In the genomic region with DNA sequence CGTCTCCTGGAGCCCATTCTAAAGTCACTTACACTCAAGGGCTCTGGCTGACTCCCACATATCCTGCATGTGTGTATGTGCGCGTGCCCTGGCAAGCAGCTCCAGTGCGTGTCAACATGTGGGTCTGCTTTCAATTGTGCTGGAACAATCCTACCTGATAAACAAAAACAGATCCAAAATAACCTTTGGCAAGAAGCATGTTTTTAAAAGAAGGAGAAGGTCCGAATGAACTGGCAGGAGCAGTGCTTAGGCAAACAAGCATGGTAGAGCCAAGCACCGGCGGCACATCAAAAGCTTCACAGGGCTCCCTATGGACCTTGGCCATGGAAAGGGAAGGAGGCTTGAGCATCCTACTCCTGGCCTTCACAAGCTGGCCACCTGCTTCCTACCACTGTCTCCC, we compare ENCODE assay signal across 22 mouse cellular contexts.
DNase-seq lines count a peak whose midpoint lies in the region; ATAC-seq lines count a peak whose summit lies in the region.
"Had no signal": no experiment of that assay in that cellular context is flagged by ENCODE, and none has a peak within 500 bp of the region (broad histone marks: within the 10 kb centered on the region; RNA-seq: fewer than 3 reads in every experiment).

No protein-coding gene starts in this region.

- no peak overlapping the region for H3K4me2 ChIP-seq in heart, embryonic 11.5 days
- no peak overlapping the region for H3K4me2 ChIP-seq in embryonic facial prominence, embryonic 13.5 days
- H3K4me2 ChIP-seq: embryonic facial prominence, embryonic 12.5 days; heart, embryonic 12.5 days; hindbrain, embryonic 15.5 days had no signal

- H3K9ac ChIP-seq in heart, embryonic 11.5 days (ENCODE audit: low read depth, low read length): no peak overlapping the region
- no peak overlapping the region for H3K9ac ChIP-seq in embryonic facial prominence, embryonic 13.5 days
- H3K9ac ChIP-seq: heart, embryonic 12.5 days; hindbrain, embryonic 15.5 days had no signal

- H3K36me3 ChIP-seq in heart, embryonic 11.5 days (ENCODE audit: control insufficient read depth, insufficient read depth, low read length): no peaks in the 10 kb centered on the region
- no peaks in the 10 kb centered on the region for H3K36me3 ChIP-seq in embryonic facial prominence, embryonic 13.5 days
- H3K36me3 ChIP-seq: embryonic facial prominence, embryonic 12.5 days; heart, embryonic 12.5 days; hindbrain, embryonic 15.5 days had no signal

- DNase-seq in adrenal gland, adult 2 months: peak; percentile 21
- DNase-seq in adrenal gland, adult 18-20 months (ENCODE audit: low spot score in 2 of 2): no peak
- DNase-seq in heart, adult 18-20 months: peak; percentile 28 to 43
- DNase-seq in kidney, postnatal 4 days: no peak
- DNase-seq: B cell, adult 2 months; cerebellum, adult 18-20 months; cerebellum, adult 9-11 months; cerebellum, postnatal 36 days; gastrocnemius, postnatal 36 days; heart, adult 2 months had no signal

- no peak for ATAC-seq in heart, embryonic 11.5 days (replicated peaks; ENCODE audit: insufficient number of reproducible peaks, low FRiP score, low TSS enrichment)
- no peak for ATAC-seq in embryonic facial prominence, embryonic 13.5 days (ENCODE audit: insufficient number of reproducible peaks, insufficient read depth, low FRiP score, low TSS enrichment, low read depth)
- ATAC-seq in megakaryocyte-erythroid progenitor cell, adult 5-6 weeks (replicated peaks; ENCODE audit: low FRiP score, low TSS enrichment, poor library complexity, severe bottlenecking): peak; percentile 2; the same call in 1 of the 2 replicates
- ATAC-seq: CD4-positive, CD25-positive, alpha-beta regulatory T cell, adult 4 months; forebrain, embryonic 14.5 days; intestine, embryonic 16.5 days had no signal

- H3K27me3 ChIP-seq in heart, embryonic 11.5 days (ENCODE audit: control insufficient read depth, insufficient read depth, low read length): no peaks in the 10 kb centered on the region
- H3K27me3 ChIP-seq in embryonic facial prominence, embryonic 13.5 days: no peaks in the 10 kb centered on the region
- H3K27me3 ChIP-seq: embryonic facial prominence, embryonic 12.5 days; heart, embryonic 12.5 days; hindbrain, embryonic 15.5 days had no signal

- no peak overlapping the region for H3K27ac ChIP-seq in heart, embryonic 11.5 days (ENCODE audit: low read depth, low read length)
- peak overlapping the region; percentile 72 for H3K27ac ChIP-seq in embryonic facial prominence, embryonic 13.5 days
- H3K27ac ChIP-seq: embryonic facial prominence, embryonic 12.5 days; forebrain, embryonic 10.5 days; heart, adult 2 months; hindbrain, embryonic 15.5 days had no signal

- no peaks in the 10 kb centered on the region for H3K9me3 ChIP-seq in heart, embryonic 11.5 days (replicated peaks; ENCODE audit: control insufficient read depth, low read length)
- no peaks in the 10 kb centered on the region for H3K9me3 ChIP-seq in embryonic facial prominence, embryonic 13.5 days
- H3K9me3 ChIP-seq: embryonic facial prominence, embryonic 12.5 days; forebrain, embryonic 10.5 days; G1E; heart, embryonic 12.5 days; hindbrain, embryonic 15.5 days had no signal

- 89% methylated on average over 7 of the region's 7 CpGs for WGBS in heart, embryonic 11.5 days (ENCODE audit: insufficient replicate concordance)
- 45% methylated on average over 7 of the region's 7 CpGs for WGBS in embryonic facial prominence, embryonic 13.5 days

- peaks cover 8% of the 10 kb centered on the region for H3K4me1 ChIP-seq in heart, embryonic 11.5 days (ENCODE audit: control insufficient read depth, insufficient read depth, low read length)
- H3K4me1 ChIP-seq in embryonic facial prominence, embryonic 13.5 days: peaks cover 69% of the 10 kb centered on the region

- H3K4me3 ChIP-seq in heart, embryonic 11.5 days (ENCODE audit: low read depth, low read length): no peak overlapping the region
- no peak overlapping the region for H3K4me3 ChIP-seq in embryonic facial prominence, embryonic 13.5 days
- H3K4me3 ChIP-seq: embryonic facial prominence, embryonic 12.5 days; erythroblast, embryonic 14.5 days; forebrain, embryonic 10.5 days; heart, adult 2 months; heart, embryonic 12.5 days; hindbrain, embryonic 15.5 days had no signal

Comparison
In these comparisons a context has a peak if more than half of its experiments do, and no peak if none do; other contexts are left out.
1. DNase-seq: peak in adrenal gland, adult 2 months (single experiment) and heart, adult 18-20 months (2 of 2); none in adrenal gland, adult 18-20 months (0 of 2) and kidney, postnatal 4 days (0 of 2).